Mouse (Mus musculus) C2C12 (cell line): Measurements from ENCODE around the gene Acacb. TPM values are rescaled to one million over a fixed set of nuclear protein-coding genes. Genes with fewer than 3 reads are reported as not detected.

Experiments
- H3K27me3 ChIP-seq: one replicate; pipeline ENCODE4 v1.6.1; 2011; ENCODE audit not compliant: control insufficient read depth, insufficient read depth, insufficient read length
- H3K36me3 ChIP-seq: one replicate; pipeline ENCODE4 v1.6.1; 2011; ENCODE audit not compliant: control insufficient read depth, insufficient read depth
- H3K4me3 ChIP-seq: one replicate; pipeline ENCODE4 v1.5.1; 2011; ENCODE audit warnings: mild to moderate bottlenecking, control low read depth; ENCODE audit not compliant: poor library complexity, insufficient read depth, severe bottlenecking
- H3K79me2 ChIP-seq: one replicate; pipeline ENCODE4 v1.6.1; 2011; ENCODE audit not compliant: control insufficient read depth, insufficient read depth
- H3K79me3 ChIP-seq: one replicate; pipeline ENCODE4 v1.6.1; 2011; ENCODE audit warnings: low read depth, control low read depth
- H3ac ChIP-seq: one replicate; pipeline ENCODE3; 2011; ENCODE audit warnings: low read depth; ENCODE audit not compliant: control insufficient read depth, insufficient read length
- CEBPB ChIP-seq: IDR thresholded peaks from one replicate; pipeline ENCODE4 v1.6.1; 2011; ENCODE audit warnings: low read depth, mild to moderate bottlenecking, control low read depth, moderate library complexity
- CTCF ChIP-seq: IDR thresholded peaks from one replicate; pipeline ENCODE4 v1.5.1; 2011; ENCODE audit not compliant: control insufficient read depth, insufficient read depth, insufficient read length
- FOSL1 ChIP-seq: IDR thresholded peaks from one replicate; pipeline ENCODE4 v1.8.0; 2011; ENCODE audit warnings: mild to moderate bottlenecking, low read length; ENCODE audit not compliant: poor library complexity, insufficient read depth, severe bottlenecking
- MAX ChIP-seq: IDR thresholded peaks from one replicate; pipeline ENCODE4 v1.6.1; 2011; ENCODE audit warnings: mild to moderate bottlenecking, control low read depth
- MYOD1 ChIP-seq: IDR thresholded peaks from one replicate; pipeline ENCODE4 v1.6.1; 2011; ENCODE audit warnings: low read depth; ENCODE audit not compliant: control insufficient read depth, insufficient read length
- MYOG ChIP-seq: IDR thresholded peaks from one replicate; pipeline ENCODE4 v1.6.1; 2011; ENCODE audit not compliant: control insufficient read depth, insufficient read length; ENCODE audit errors: extremely low read depth
- USF1 ChIP-seq: IDR thresholded peaks from one replicate; pipeline ENCODE4 v1.6.1; 2011; ENCODE audit warnings: low read depth, mild to moderate bottlenecking, control low read depth, moderate library complexity
- polyA plus RNA-seq: library from polyadenylated mRNA; unstranded; fragments of >200 nt; fragmentation: generic; extraction: Trizol; gene quantifications from one replicate; pipeline ENCODE4 v1.2.1, GENCODE M21; 2012; ENCODE audit warnings: missing spikeins

Acacb gene
- polyA plus RNA-seq, 1 experiment, result 0.26 TPM

DNA sequence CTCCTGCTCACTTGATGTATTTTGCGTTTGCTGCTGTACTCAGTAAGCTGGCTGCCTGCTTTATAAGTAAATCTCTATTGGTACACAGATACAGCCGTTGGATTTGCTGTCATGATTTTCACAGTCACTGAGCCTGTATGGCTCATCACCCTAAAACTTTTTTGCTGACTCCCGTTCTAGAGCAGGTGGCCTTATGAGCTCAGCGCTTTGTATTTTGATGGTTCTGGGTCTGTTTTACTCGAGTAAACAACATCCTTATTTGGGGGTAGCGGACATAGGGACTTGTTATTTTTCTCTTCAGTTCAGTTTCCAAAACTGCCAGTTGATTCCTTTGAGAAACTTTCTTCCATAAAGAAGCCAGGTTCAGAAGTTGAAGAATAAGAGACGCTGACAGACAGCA is 79.7 kb downstream of the Acacb start:
- TF ChIP-seq FOSL1, result no peak
- no peak for TF ChIP-seq MAX
- TF ChIP-seq CTCF, result no peak
- TF ChIP-seq CEBPB, result no peak
- TF ChIP-seq MYOD1, result no peak
- no peak for TF ChIP-seq MYOG
- TF ChIP-seq USF1, result no peak
- Histone ChIP-seq H3K79me3 (no peaks in the 10 kb centered on the region), H3K4me3 (no peak overlapping the region), H3ac (no peak overlapping the region), H3K36me3 (no peaks in the 10 kb centered on the region), H3K79me2 (no peaks in the 10 kb centered on the region), H3K27me3 (peaks cover 25% of the 10 kb centered on the region)

DNA sequence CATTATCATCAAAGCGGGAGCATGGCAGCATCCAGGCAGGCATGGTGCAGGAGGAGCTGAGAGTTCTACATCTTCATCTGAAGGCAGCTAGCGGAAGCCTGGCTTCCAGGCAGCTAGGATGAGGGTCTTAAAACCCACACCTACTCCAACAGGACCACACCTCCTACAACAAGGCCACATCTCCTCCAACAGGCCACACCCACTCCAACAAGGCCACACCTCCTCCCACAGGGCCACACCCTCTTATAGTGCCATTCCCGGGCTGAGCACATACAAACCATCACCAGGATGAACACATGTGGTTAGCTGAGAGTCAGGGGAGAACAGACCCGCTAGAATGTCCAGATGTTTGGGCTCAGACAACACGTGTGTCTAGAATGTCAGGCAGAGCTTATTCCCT is 82.6 kb downstream of the Acacb start:
- Histone ChIP-seq H3K27me3 (peaks cover 44% of the 10 kb centered on the region), H3K79me3 (no peaks in the 10 kb centered on the region), H3K79me2 (no peaks in the 10 kb centered on the region), H3ac (no peak overlapping the region), H3K36me3 (no peaks in the 10 kb centered on the region), H3K4me3 (no peak overlapping the region)
- no peak for TF ChIP-seq CEBPB
- TF ChIP-seq FOSL1, result no peak
- TF ChIP-seq MYOG, result no peak
- no peak for TF ChIP-seq USF1
- no peak for TF ChIP-seq MAX

DNA sequence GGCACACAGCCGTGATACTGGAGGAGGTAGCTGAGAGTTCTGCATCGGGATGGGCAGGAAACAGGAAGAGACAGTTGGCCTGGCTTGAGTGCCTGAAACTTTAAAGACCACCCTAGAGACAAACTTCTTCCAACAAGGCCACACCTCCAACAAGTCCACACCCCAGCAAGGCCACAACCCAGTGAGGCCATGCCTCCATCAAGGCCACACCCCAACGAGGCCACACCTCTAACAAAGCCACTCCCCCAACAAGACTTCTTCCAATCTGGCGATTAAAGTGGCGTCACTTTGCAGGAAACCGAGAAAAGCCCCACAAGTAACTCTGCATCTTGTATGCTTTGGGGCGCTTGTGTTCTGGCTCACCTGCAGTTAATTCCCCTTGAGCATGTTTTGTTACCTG is 92.6 kb downstream of the Acacb start:
- Histone ChIP-seq H3K4me3 (no peak overlapping the region), H3K79me2 (no peaks in the 10 kb centered on the region), H3K79me3 (no peaks in the 10 kb centered on the region), H3ac (no peak overlapping the region), H3K36me3 (no peaks in the 10 kb centered on the region), H3K27me3 (peaks cover 72% of the 10 kb centered on the region)
- TF ChIP-seq FOSL1 (no peak), CEBPB (no peak), MAX (no peak)

DNA sequence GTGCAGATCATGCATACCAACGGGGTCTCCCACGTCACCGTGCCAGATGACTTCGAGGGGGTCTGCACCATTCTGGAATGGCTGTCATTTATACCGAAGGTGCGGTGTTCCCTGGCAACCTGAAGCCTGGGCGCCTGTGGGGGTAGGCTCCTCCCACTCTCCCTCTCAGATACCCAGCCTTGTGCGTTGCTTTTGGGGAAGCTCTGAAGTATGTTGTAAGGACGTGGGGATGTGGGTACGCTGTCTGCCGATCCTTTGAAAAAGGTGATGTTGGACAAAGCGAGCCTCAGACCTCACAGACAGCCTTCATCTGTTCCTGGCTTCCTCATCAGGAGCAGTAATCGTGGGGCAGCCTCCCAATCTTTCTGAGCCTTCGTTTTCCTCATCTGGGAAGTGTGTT is 93.4 kb downstream of the Acacb start:
- no peak overlapping the region for H3ac ChIP-seq
- H3K79me2 ChIP-seq, result no peaks in the 10 kb centered on the region
- no peaks in the 10 kb centered on the region for H3K79me3 ChIP-seq
- H3K36me3 ChIP-seq, result no peaks in the 10 kb centered on the region
- no peak overlapping the region for H3K4me3 ChIP-seq
- TF ChIP-seq CTCF (no peak), MYOG (no peak), MAX (no peak), MYOD1 (no peak), CEBPB (no peak), USF1 (no peak), FOSL1 (no peak)
- H3K27me3 ChIP-seq, result peaks cover 73% of the 10 kb centered on the region

DNA sequence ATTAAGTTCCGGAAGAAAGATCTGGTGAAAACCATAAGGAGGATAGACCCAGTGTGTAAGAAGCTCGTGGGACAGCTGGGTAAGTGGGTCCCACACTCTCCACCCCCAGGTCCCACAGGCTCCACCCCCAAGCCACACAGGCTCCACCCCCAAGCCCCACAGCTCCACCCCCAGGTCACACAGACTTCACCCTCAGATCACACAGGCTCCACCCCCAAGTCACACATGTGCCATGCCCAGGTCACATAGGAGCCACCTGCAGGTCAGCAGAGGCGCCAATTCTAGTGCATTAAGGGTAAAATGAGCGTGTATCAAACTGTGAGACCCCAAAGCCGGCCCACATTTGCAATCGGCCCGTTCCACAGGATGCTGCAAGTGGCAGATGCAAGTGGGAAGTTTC is 100.1 kb downstream of the Acacb start:
- TF ChIP-seq MYOD1, result no peak
- TF ChIP-seq MAX, result no peak
- TF ChIP-seq CTCF, result no peak
- TF ChIP-seq FOSL1, result no peak
- TF ChIP-seq CEBPB, result no peak
- no peak for TF ChIP-seq USF1
- no peak for TF ChIP-seq MYOG
- H3K27me3 ChIP-seq, result peaks cover 54% of the 10 kb centered on the region
- H3K36me3 ChIP-seq, result no peaks in the 10 kb centered on the region
- no peaks in the 10 kb centered on the region for H3K79me2 ChIP-seq
- H3ac ChIP-seq, result no peak overlapping the region
- H3K4me3 ChIP-seq, result no peak overlapping the region
- no peaks in the 10 kb centered on the region for H3K79me3 ChIP-seq

DNA sequence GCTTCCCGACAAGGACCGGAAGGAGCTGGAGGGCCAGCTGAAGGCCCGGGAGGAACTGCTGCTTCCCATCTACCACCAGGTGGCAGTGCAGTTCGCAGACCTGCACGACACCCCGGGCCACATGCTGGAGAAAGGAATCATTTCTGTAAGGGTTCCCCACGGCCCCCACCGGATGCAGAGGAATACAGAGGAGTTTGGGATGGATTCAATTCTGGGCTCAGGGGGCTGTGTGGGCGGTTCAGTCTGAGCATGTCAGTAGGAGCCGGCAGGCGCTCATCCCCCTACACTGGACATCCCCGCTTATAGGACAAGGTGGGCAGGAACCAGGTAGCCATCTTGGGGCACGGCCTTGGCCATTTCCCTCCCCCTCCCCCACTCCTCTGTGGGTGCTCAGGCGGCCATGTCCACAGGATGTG is 101.8 kb downstream of the Acacb start:
- no peaks in the 10 kb centered on the region for H3K79me2 ChIP-seq
- no peaks in the 10 kb centered on the region for H3K79me3 ChIP-seq
- H3ac ChIP-seq, result no peak overlapping the region
- no peak for TF ChIP-seq MYOD1
- peak; percentile 96 for TF ChIP-seq CTCF
- no peaks in the 10 kb centered on the region for H3K36me3 ChIP-seq
- H3K27me3 ChIP-seq, result peaks cover 59% of the 10 kb centered on the region
- no peak overlapping the region for H3K4me3 ChIP-seq
